Mouse (Mus musculus) heart, adult 2 months (tissue): ENCODE measurements at regions not wholly inside any gene's neighbourhood (a gene's known extent, or its start where the extent isn't known, plus 50 kb on each side); places are given as distances from the start of the nearest gene placed in this dataset.

ENCODE experiments used
- CTCF ChIP-seq: fragments of 200-600 bp; IDR thresholded peaks from 2 replicates; pipeline ENCODE4 v1.8.1; 2022; ENCODE audit warnings: antibody characterized with exemption, mild to moderate bottlenecking, moderate library complexity
- POLR2A ChIP-seq: fragments of 200-500 bp; IDR thresholded peaks from 2 replicates; pipeline ENCODE4 v1.6.1; 2011; ENCODE audit warnings: mild to moderate bottlenecking, low read depth, low read length, control low read depth; ENCODE audit not compliant: insufficient read depth

- TF ChIP-seq CTCF, result no peak
- TF ChIP-seq POLR2A, result no peak
Measured at GRCm38 (mm10) chr7:125358016-125358415, 86.5 kb upstream of the Kdm8 start.
